Mouse (Mus musculus): Measurements from ENCODE around the gene Phgdh. TPM values are rescaled to one million over a fixed set of nuclear protein-coding genes. Genes with fewer than 3 reads are reported as not detected.

Gene Phgdh
- polyA plus RNA-seq, 1 experiment, result 53.1 TPM

- peak; percentile 91 for TF ChIP-seq CTCF (IDR thresholded peaks at IDR 0.05; ENCODE audit: extremely low read depth, insufficient read depth, insufficient read length, insufficient replicate concordance)
- TF ChIP-seq POLR2A (IDR thresholded peaks at IDR 0.05; ENCODE audit: low read depth, low read length), result no peak
- peak; percentile 3 to 44 for DNase-seq (ENCODE audit: low read depth in 1 of 2, low spot score in 2 of 2)
- no peaks in the 10 kb centered on the region for H3K36me3 ChIP-seq (ENCODE audit: control insufficient read depth, insufficient read depth, low read length)
- peak overlapping the region; percentile 23; the same call in 1 of the 2 replicates for H3K4me3 ChIP-seq (ENCODE audit: extremely low read depth, insufficient read depth, insufficient read length)
- H3K27me3 ChIP-seq (ENCODE audit: control insufficient read depth, insufficient read depth, low read length), result no peaks in the 10 kb centered on the region
- H3K4me1 ChIP-seq (ENCODE audit: control insufficient read depth, insufficient read depth, insufficient read length), result no peaks in the 10 kb centered on the region
- no peak overlapping the region for H3K27ac ChIP-seq (ENCODE audit: insufficient read depth, low read length)
- 18% methylated on average over 12 of the region's 12 CpGs for WGBS
Observed at GRCm38 (mm10) chr3:98280933-98281678, 58.7 kb downstream of the Phgdh start.

- H3K4me3 ChIP-seq (ENCODE audit: extremely low read depth, insufficient read depth, insufficient read length), result peak within 1 kb of the TSS; percentile 23; the same call in 1 of the 2 replicates
- WGBS, result 73% methylated on average over 14 of the region's 14 CpGs
- no peak within 1 kb of the TSS for H3K27ac ChIP-seq (ENCODE audit: insufficient read depth, low read length)
- H3K27me3 ChIP-seq (ENCODE audit: control insufficient read depth, insufficient read depth, low read length), result no peaks in the 10 kb centered on the region
- DNase-seq (ENCODE audit: low read depth in 1 of 2, low spot score in 2 of 2), result peak in 1 of 2 experiments; percentile 5
- no peaks in the 10 kb centered on the region for H3K36me3 ChIP-seq (ENCODE audit: control insufficient read depth, insufficient read depth, low read length)
- no peaks in the 10 kb centered on the region for H3K4me1 ChIP-seq (ENCODE audit: control insufficient read depth, insufficient read depth, insufficient read length)
- TF ChIP-seq CTCF (IDR thresholded peaks at IDR 0.05; ENCODE audit: extremely low read depth, insufficient read depth, insufficient read length, insufficient replicate concordance) (no peak), POLR2A (IDR thresholded peaks at IDR 0.05; ENCODE audit: low read depth, low read length) (no peak)
Observed at GRCm38 (mm10) chr3:98280204-98280932, 59.4 kb downstream of the Phgdh start, which contains the start of gene Hmgcs2. TSS of gene Hmgcs2 (plus strand) at chr3:98280435.

GRCm38 (mm10) chr3:98279682-98280081, 60.1 kb downstream of the Phgdh start:
- no peaks in the 10 kb centered on the region for H3K27me3 ChIP-seq (ENCODE audit: control insufficient read depth, insufficient read depth, low read length)
- no peak overlapping the region for H3K27ac ChIP-seq (ENCODE audit: insufficient read depth, low read length)
- no peak overlapping the region for H3K4me3 ChIP-seq (ENCODE audit: extremely low read depth, insufficient read depth, insufficient read length)
- WGBS, result 78% methylated on average over 4 of the region's 4 CpGs
- no peaks in the 10 kb centered on the region for H3K36me3 ChIP-seq (ENCODE audit: control insufficient read depth, insufficient read depth, low read length)
- no peak for TF ChIP-seq POLR2A (IDR thresholded peaks at IDR 0.05; ENCODE audit: low read depth, low read length)
- TF ChIP-seq CTCF (IDR thresholded peaks at IDR 0.05; ENCODE audit: extremely low read depth, insufficient read depth, insufficient read length, insufficient replicate concordance), result no peak
- DNase-seq (ENCODE audit: low read depth in 1 of 2, low spot score in 2 of 2), result no peak
- H3K4me1 ChIP-seq (ENCODE audit: control insufficient read depth, insufficient read depth, insufficient read length), result no peaks in the 10 kb centered on the region

GRCm38 (mm10) chr3:98273623-98274398, 66.0 kb downstream of the Phgdh start:
- H3K36me3 ChIP-seq (ENCODE audit: control insufficient read depth, insufficient read depth, low read length), result no peaks in the 10 kb centered on the region
- no peaks in the 10 kb centered on the region for H3K4me1 ChIP-seq (ENCODE audit: control insufficient read depth, insufficient read depth, insufficient read length)
- no peak overlapping the region for H3K27ac ChIP-seq (ENCODE audit: insufficient read depth, low read length)
- H3K27me3 ChIP-seq (ENCODE audit: control insufficient read depth, insufficient read depth, low read length), result no peaks in the 10 kb centered on the region
- 67% methylated on average over 11 of the region's 11 CpGs for WGBS
- TF ChIP-seq CTCF (IDR thresholded peaks at IDR 0.05; ENCODE audit: extremely low read depth, insufficient read depth, insufficient read length, insufficient replicate concordance), result no peak
- TF ChIP-seq POLR2A (IDR thresholded peaks at IDR 0.05; ENCODE audit: low read depth, low read length), result no peak
- DNase-seq (ENCODE audit: low read depth in 1 of 2, low spot score in 2 of 2), result no peak
- H3K4me3 ChIP-seq (ENCODE audit: extremely low read depth, insufficient read depth, insufficient read length), result no peak overlapping the region

GRCm38 (mm10) chr3:98267249-98267651, 72.5 kb downstream of the Phgdh start:
- Histone ChIP-seq H3K27me3 (ENCODE audit: control insufficient read depth, insufficient read depth, low read length) (no peaks in the 10 kb centered on the region), H3K4me1 (ENCODE audit: control insufficient read depth, insufficient read depth, insufficient read length) (no peaks in the 10 kb centered on the region), H3K27ac (ENCODE audit: insufficient read depth, low read length) (no peak overlapping the region), H3K4me3 (ENCODE audit: extremely low read depth, insufficient read depth, insufficient read length) (no peak overlapping the region), H3K36me3 (ENCODE audit: control insufficient read depth, insufficient read depth, low read length) (no peaks in the 10 kb centered on the region)
- TF ChIP-seq POLR2A (IDR thresholded peaks at IDR 0.05; ENCODE audit: low read depth, low read length), result no peak
- TF ChIP-seq CTCF (IDR thresholded peaks at IDR 0.05; ENCODE audit: extremely low read depth, insufficient read depth, insufficient read length, insufficient replicate concordance), result no peak
- WGBS, result 27% methylated on average over 6 of the region's 6 CpGs
- DNase-seq (ENCODE audit: low read depth in 1 of 2, low spot score in 2 of 2), result no peak

Other genes with a start within 250 kb of the Phgdh start
- not detected in 2 replicates for gene Adam30, start 179.4 kb downstream of the Phgdh start, polyA plus RNA-seq (2012; rRNA removed)
- not detected in 2 replicates for gene Reg4, start 117.8 kb downstream of the Phgdh start, polyA plus RNA-seq (2012; rRNA removed)
- gene Hmgcs2, start 59.6 kb downstream of the Phgdh start, polyA plus RNA-seq (2012; rRNA removed), result 17.6 and 19.7 TPM in 2 replicates
- 0.68 and 0.96 TPM in 2 replicates for gene Zfp697, start 42.5 kb upstream of the Phgdh start, polyA plus RNA-seq (2012; rRNA removed)
- gene Gm4450, start 117.1 kb upstream of the Phgdh start, polyA plus RNA-seq (2012; rRNA removed), result 0.18 TPM in 1 of 2 replicates, not detected in the other
- gene Hsd3b4, start 170.5 kb upstream of the Phgdh start, polyA plus RNA-seq (2012; rRNA removed), result not detected in 2 replicates
- not detected in 2 replicates for gene Gm10681, start 248.8 kb upstream of the Phgdh start, polyA plus RNA-seq (2012; rRNA removed)